Mouse (Mus musculus) right cerebral cortex, adult 18-20 months (tissue): ENCODE data around the gene Mill2.

Experiments used
- DNase-seq: peaks from one replicate; pipeline ENCODE4 v3.0.0; 2022; ENCODE audit warnings: mixed read lengths

Gene Mill2

DNA sequence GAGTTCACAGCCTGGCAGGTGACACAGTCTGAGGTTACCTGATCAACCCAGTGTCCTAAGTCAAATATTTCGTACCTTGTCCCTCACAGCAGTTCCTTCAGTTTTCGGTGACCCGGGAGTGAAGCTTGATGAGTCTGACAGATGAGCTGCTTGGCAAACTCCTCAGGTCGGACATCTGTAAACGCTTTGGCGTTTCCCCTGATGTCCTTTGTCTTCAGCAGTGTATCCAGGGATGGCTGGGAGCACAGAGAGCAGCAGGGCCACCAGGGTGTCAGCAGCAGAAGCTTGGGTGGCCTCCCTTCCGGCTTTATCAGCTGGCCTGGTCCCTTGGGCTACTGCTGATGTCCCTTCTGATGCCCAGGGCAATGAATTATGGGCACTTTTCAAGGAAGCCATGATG is 38.9 kb downstream of the Mill2 start:
- no peak for DNase-seq

DNA sequence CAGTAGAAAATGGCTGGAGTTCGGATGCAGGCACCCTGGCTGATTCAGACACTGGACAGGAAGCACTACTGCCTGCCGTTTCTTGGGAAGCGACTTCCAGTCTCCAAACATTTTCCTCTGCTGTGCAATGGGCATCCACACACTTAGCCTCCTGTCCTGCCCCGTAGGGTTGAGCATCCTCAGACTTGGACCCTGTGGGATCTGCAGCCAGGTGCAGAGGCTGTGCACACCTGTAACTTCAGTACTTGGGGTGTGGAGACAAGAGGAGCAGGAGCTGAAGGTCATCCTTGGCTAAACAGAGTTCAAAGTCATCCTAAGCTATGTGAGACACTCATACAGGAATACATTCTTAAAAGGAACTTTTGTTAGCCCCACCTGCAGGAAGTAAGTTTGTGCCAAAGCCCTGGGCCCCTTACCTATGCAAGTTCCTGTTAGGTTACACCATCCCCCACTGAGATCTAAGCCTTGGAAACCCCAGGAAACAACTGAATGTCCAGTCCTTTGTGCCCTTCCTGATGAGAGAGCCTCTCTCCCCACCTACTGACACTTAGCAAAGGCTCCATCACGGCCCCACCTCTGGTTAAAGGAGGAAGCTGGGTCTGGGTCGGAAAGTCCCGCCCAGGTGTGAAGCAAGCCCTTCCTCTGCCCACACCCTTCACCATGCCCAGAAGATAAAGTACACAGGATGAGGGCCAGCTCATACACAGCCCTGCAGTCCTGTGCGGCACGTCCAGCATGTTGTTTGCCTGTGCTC is 44.4 kb downstream of the Mill2 start:
- DNase-seq, result no peak

DNA sequence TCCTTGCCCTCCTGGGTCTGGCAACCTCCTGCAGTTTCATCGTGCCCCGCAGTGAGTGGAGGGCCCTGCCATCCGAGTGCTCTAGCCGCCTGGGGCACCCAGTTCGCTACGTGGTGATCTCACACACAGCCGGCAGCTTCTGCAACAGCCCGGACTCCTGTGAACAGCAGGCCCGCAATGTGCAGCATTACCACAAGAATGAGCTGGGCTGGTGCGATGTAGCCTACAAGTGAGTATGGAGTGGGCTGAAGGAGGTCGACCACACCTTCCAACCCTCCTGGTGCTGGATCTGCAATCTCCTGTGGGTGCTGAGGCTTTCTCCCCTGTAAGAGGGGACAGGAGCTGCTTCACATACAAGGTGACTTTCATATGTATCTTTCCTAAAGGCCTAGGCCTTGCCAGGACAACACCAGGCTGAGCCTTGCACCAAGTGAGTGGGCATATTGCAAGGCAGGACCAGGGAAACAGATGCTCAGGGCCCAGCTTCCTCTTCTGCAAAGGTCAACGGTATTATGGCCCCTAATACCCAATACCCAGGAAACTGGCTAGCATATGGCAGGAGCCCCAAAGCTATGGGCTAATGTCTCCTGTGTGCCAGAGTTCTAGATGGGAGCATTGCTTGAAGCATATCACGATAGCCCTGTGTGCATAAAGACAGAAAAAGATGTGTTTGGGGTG is 45.1 kb downstream of the Mill2 start:
- no peak for DNase-seq

GRCm38 (mm10) chr7:18886963-18887362 is 47.2 kb downstream of the Mill2 start:
- DNase-seq, result no peak

GRCm38 (mm10) chr7:18890848-18891247 is 51.1 kb downstream of the Mill2 start:
- no peak for DNase-seq

DNA sequence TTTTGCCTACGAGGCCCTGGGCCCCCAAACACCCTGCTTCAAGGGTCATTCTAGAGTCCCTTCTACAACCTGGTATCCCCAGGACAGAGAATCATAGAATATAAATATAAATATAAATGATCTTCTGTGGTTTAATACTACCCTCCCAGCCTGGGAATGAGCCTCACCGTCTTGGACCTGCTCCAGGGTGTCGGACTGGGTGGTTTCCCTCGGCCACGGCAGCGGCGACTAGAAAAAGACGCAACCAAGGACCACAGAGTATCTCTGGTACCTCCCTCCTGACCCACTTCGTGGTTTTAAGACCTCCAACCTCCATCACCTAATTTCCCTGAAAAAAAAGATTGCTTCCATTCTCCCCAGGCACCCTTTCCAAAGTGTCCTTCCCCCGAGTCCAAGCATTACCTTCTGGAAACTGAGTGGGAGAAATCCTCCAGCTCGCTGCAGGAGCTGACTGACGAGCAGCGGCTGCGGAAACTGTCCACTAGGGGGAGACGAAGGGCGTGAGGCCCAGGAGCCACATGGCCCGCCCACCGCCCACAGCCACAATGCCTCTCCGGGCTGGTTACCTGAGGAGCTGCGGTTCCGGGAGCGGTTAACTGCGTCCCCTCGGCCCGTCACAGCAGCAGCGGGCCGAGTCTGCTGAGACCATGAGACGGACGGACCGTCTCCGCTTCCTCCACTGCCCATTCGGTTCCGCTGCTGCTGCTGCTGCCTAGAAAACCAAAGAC is 52.3 kb downstream of the Mill2 start:
- peak; percentile 94 for DNase-seq

GRCm38 (mm10) chr7:18893009-18893408 is 53.2 kb downstream of the Mill2 start:
- no peak for DNase-seq

DNA sequence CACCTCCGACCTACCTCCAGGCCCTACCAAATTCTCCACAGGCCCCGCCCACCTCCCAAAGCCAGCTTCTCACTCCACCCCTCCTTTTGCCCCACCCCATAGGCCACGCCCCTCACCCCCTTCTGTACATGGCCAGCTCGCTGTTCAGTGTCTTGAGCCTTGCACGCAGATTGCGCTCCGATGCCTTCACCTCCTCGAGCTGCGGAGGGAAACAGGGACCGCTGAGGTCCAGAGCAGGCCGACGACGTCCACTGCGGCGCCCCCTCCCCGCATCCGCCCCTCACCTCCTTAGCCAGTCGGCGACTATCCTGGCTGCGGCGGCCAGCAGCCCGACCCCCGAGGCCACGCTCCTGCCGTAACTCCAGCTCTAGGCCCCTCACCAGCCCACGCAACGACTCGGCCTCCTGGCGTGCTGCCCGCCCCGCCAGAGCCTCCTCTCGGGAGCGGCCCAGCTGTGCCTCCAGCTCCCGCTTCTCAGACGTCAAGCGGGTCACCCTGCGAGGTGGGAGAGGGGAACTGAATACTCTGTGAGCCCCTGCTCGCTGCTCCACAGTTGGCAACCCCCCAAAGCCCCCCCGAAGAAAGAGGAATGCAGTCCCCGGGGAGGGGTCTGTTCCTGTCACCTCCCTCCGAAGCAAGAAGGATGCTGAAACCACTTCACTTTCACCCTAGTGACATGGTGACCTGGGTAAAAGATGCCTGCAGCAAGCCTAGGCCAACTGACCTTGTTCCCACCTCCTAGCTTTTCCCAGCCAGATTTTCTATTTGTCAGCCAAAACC is 54.1 kb downstream of the Mill2 start:
- DNase-seq, result peak; percentile 60

DNA sequence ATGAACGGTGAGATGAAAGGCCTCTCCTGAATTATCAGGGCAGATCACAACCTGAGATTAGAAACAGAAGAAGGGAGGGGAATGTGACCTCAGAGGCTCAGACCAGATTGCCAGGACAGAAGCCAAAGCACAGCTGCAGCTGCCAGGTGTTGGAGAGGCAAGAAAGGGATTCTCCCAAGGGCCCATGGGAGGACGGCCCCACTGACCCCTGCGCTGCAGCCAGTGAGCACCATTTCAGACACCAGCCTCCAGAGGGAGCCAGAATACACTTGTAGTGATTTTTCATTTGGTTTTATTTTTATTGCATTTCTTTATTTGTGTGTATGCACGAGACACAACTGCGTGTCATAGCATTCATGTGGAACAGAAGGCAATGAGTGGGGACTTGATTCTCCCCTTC is 56.8 kb downstream of the Mill2 start:
- DNase-seq, result peak; percentile 33

DNA sequence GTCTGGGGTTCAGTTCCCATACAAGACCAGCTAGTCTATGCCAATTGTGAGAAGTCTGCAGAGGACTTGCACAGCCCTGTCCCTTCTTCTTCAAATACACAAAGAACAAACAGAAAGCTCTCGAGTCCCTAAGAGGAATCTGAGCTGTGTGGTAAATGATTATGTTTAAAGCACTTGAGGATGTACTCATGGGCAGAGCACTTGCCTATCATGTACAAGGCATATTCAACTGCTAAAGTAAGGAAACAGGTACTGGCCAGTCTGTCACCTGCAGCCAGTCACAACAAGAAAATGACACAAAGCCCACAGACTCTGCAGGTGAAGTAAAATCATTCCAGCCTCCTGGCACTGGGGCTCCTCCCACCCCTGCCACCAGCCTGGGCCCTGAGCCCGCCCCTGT is 60.7 kb downstream of the Mill2 start:
- DNase-seq, result no peak

DNA sequence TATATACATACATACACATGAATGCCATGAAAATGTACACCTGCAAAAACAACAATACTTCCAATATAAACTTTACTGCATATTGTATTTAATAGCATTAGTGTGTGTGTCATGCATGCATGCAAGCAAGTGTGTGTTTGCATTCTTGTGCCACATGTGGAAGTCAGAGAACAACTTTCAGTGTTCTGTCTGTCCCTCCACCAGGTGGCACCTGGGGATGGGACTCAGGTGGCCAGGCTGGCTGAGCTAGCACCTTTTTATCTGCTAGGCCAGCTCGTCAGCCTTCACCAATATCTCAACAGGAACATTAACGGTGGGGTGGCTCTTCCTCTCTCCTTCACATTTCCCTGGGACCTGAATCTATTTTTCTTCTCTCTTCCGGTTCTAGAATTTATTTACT is 62.7 kb downstream of the Mill2 start:
- DNase-seq, result no peak

GRCm38 (mm10) chr7:18904971-18905370 is 65.2 kb downstream of the Mill2 start:
- no peak for DNase-seq

DNA sequence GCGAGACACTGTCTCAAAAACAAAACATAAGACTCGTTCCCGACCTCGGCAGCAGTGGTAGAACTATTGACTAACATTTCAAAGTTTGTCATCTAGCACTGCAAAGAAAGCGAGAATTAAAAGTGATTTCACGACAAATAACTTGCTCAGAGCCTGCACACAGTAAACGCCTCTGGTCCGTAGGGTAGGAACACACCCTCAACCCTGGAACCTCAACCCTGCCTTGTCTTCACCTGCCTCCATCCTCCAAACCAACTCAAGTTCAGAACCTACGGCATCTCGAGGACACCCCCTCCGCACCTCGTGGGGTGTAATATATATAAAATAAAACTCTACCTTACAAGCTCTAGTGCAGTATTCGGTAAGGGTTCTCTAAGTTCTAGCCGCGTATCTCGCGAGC is 70.0 kb downstream of the Mill2 start:
- DNase-seq, result no peak

DNA sequence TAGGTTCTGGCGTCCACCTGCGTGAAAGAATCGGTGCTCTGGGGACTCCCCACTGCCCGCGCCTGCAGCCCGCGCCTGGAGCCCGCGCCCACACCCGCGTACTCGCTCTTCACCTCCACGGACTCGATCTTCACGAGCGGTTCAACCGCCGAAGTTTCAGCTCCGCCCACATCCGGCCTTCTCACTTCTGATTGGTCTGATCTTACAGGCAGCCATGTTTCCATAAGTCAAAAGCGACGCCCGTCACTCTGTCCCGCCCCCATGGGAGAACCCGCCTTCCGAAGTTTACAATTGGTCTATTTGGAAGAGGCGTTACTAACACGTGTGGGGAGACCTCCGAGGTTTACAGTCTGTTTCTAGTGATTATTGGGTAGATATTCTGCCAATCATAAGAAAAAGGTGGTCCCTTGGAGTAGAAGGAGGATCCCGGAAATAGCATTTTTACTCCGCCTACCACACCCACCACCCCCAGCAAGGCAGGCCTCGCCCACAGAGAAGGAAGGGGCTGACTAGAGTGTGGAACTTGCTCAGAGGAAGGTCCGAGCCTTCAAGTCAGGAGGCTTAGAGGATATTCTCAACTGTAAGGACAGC is 70.6 kb downstream of the Mill2 start, which contains the start of gene Ccdc61:
TSS of gene Ccdc61 (minus strand) at position 175 of the 591 bp plus-strand sequence.
- DNase-seq, result peak; percentile 97
